Mouse (Mus musculus) kidney, postnatal 0 days (tissue): Measurements from ENCODE around the gene Map3k7. TPM values are rescaled to one million over a fixed set of nuclear protein-coding genes. Genes with fewer than 3 reads are reported as not detected.

Experiments
- ATAC-seq: fragments of 200-750 bp; cut with Nextera tagmentation; replicated peaks from 2 replicates; pipeline ENCODE4 v1.8.0; 2017; ENCODE audit warnings: low read depth, moderate number of reproducible peaks, moderate TSS enrichment, moderate library complexity; ENCODE audit not compliant: low FRiP score
- DNase-seq: peaks from one replicate; pipeline ENCODE4 v3.0.0-alpha.2; 2016; ENCODE audit warnings: low spot score
- H3K27ac ChIP-seq: fragments of 300-500 bp; sonication (generic); 2 replicates; pipeline ENCODE4 v1.5.1; 2014; ENCODE audit warnings: mild to moderate bottlenecking
- H3K27me3 ChIP-seq: fragments of 300-500 bp; sonication (generic); 2 replicates; pipeline ENCODE4 v1.6.1; 2014; ENCODE audit warnings: low read length, mixed read lengths; ENCODE audit not compliant: insufficient read depth
- H3K36me3 ChIP-seq: fragments of 300-500 bp; sonication (generic); 2 replicates; pipeline ENCODE4 v1.6.1; 2014; ENCODE audit warnings: low read length, mixed read lengths; ENCODE audit not compliant: insufficient read depth
- H3K4me1 ChIP-seq: fragments of 300-500 bp; sonication (generic); replicated peaks from 2 replicates; pipeline ENCODE4 v1.6.1; 2014; ENCODE audit warnings: antibody characterized with exemption, low read length, mixed read lengths; ENCODE audit not compliant: insufficient read depth
- H3K4me2 ChIP-seq: fragments of 300-500 bp; sonication (generic); 2 replicates; pipeline ENCODE4 v1.6.1; 2014; ENCODE audit warnings: mild to moderate bottlenecking, low read length, moderate library complexity, mixed read lengths
- H3K4me3 ChIP-seq: fragments of 300-500 bp; sonication (generic); replicated peaks from 2 replicates; pipeline ENCODE4 v1.5.1; 2014; ENCODE audit warnings: low read depth, low read length
- H3K9ac ChIP-seq: fragments of 300-500 bp; sonication (generic); 2 replicates; pipeline ENCODE4 v1.6.1; 2014; ENCODE audit warnings: low read depth, low read length
- H3K9me3 ChIP-seq: fragments of 300-500 bp; sonication (generic); replicated peaks from 2 replicates; pipeline ENCODE4 v1.6.1; 2016; ENCODE audit warnings: low read length, inconsistent platforms, mixed read lengths
- CTCF ChIP-seq: IDR thresholded peaks from 2 replicates; pipeline ENCODE4 v1.5.1; 2016; ENCODE audit warnings: antibody characterized with exemption, low read depth, mild to moderate bottlenecking, moderate library complexity
- WGBS: fragments of 180-500 bp; shearing (Covaris S2); extraction: QIAGEN DNeasy Blood & Tissue Kit; methylation state at CpG from one replicate; pipeline ENCODE4 v1.1.7; 2014; 5-methylcytosine and 5-hydroxymethylcytosine counted together
- polyA plus RNA-seq: library from polyadenylated mRNA; unstranded; fragments of >200 nt; fragmentation: Nextera tagmentation; extraction: Ambion mirVana; gene quantifications from 2 replicates; pipeline ENCODE4 v1.2.1, GENCODE M21; 2015

Gene Map3k7
- 20.7 and 21.8 TPM in 2 replicates for polyA plus RNA-seq

DNA sequence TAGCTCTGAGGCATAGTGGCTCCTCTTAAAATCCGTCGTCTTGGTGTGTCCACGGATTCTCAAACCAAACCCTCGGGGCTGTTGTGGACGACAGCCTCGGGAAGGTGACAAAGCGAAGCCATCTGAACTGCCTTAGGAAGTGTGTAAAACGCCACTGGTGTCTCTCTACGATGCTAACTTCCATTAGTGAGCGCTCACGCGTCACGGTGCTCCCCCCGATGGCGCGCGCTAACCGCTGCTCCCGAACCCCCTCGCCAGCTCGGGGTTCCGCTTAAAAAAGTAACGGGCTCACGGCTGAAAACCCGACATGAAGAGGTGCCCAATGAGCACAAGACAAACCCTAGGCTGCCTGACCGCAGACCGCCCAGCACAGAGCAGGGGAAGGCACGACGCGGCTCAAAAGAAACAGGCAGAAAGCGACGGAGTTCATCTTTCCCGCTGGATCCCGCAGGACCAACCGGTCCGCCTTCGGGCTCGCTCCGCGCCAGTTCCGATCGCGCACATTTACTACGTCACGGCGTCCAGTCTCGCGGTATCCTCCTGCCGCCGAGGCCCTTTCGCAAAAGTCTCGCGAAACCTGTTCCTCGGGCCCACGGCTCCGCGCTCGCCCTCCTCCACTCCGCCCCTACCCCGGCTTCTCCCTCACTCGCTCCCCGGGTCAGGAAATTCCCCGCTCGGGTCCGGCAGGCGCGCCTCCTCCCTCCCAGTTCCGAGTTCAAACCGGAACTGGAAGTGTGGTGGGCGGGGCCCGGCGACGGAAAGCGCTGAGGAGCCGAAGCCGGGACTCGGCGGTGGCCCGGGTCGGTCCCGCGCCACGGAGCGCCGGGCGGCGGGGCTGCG is at the start of gene Map3k7:
Gene Map3k7 (plus strand): TSS at position 744 of the 840 bp plus-strand sequence.
- no peak for TF ChIP-seq CTCF
- Histone ChIP-seq H3K9ac (peak within 1 kb of the TSS; percentile 91), H3K9me3 (no peaks in the 10 kb centered on the region), H3K4me1 (peaks cover 16% of the 10 kb centered on the region), H3K27ac (peak within 1 kb of the TSS; percentile 97), H3K27me3 (no peaks in the 10 kb centered on the region), H3K36me3 (no peaks in the 10 kb centered on the region), H3K4me2 (peak within 1 kb of the TSS; percentile 89), H3K4me3 (peak within 1 kb of the TSS; percentile 81)
- under 1% methylated on average over 87 of the region's 88 CpGs for WGBS
- DNase-seq (peak; percentile 98), ATAC-seq (peak; percentile 97)

GRCm38 (mm10) chr4:31915114-31915513 is 48.8 kb upstream of the Map3k7 start:
- TF ChIP-seq CTCF, result no peak
- no peak for ATAC-seq
- H3K9ac ChIP-seq, result no peak overlapping the region
- no peak overlapping the region for H3K27ac ChIP-seq
- DNase-seq, result no peak
- no peaks in the 10 kb centered on the region for H3K4me1 ChIP-seq
- H3K9me3 ChIP-seq, result no peaks in the 10 kb centered on the region
- H3K4me3 ChIP-seq, result no peak overlapping the region
- no peaks in the 10 kb centered on the region for H3K27me3 ChIP-seq
- H3K36me3 ChIP-seq, result no peaks in the 10 kb centered on the region
- 61% methylated on average over 11 of the region's 11 CpGs for WGBS
- H3K4me2 ChIP-seq, result no peak overlapping the region

DNA sequence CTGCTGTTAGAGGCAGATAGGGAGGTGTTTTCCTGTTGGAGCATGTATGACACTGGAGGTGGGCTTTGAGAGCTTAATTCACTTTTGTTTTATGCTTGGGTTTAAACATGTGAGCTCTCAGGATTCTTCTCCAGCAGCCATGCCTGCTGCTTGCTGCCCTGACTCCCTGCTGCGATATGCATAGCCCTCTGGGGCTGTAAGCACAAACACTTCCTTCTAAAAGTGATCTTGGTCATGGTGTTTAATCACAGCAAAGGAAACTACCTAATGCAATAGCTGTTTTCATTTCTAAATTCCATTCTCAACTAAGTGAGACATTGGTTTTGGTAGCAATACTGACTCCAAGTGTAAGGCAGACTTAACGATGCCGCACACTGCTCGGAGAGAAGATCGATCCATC is 45.2 kb upstream of the Map3k7 start:
- 77% methylated on average over 5 of the region's 5 CpGs for WGBS
- Histone ChIP-seq H3K27ac (no peak overlapping the region), H3K9ac (no peak overlapping the region), H3K27me3 (no peaks in the 10 kb centered on the region), H3K36me3 (no peaks in the 10 kb centered on the region), H3K4me1 (no peaks in the 10 kb centered on the region), H3K4me3 (no peak overlapping the region), H3K4me2 (no peak overlapping the region), H3K9me3 (no peaks in the 10 kb centered on the region)
- DNase-seq (no peak), ATAC-seq (no peak)
- no peak for TF ChIP-seq CTCF

DNA sequence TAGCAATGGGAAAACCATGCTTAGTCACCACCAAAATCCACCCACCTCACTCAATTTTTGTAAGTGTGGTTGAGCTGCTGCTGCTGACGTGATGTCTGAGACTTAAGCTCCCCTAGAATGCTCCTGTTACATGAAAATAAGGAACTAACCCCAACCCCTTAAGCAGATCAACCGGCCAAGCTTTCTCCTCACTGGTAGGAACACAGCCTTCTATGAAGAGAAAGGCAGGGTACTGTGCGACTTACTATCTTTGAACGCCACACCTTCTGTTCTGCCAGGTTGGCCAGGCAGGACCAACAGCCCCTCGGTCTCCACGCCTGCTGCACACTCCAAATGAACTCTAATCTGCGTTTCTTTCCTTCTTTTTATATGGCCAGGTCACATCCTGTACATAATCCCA is 41.7 kb upstream of the Map3k7 start:
- no peaks in the 10 kb centered on the region for H3K27me3 ChIP-seq
- DNase-seq (no peak), ATAC-seq (no peak)
- no peaks in the 10 kb centered on the region for H3K36me3 ChIP-seq
- H3K4me1 ChIP-seq, result 0 out of 2 replicates have a peak, but pooled peaks cover 3% of the 10 kb centered on the region
- 41% methylated on average over 7 of the region's 7 CpGs for WGBS
- TF ChIP-seq CTCF, result no peak
- no peaks in the 10 kb centered on the region for H3K9me3 ChIP-seq
- no peak overlapping the region for H3K27ac ChIP-seq
- no peak overlapping the region for H3K4me3 ChIP-seq
- no peak overlapping the region for H3K9ac ChIP-seq
- no peak overlapping the region for H3K4me2 ChIP-seq

- 0 out of 2 replicates have a peak, but pooled peaks cover 3% of the 10 kb centered on the region for H3K4me1 ChIP-seq
- TF ChIP-seq CTCF, result no peak
- ATAC-seq, result no peak
Measured at GRCm38 (mm10) chr4:31923437-31923836, 40.5 kb upstream of the Map3k7 start.

DNA sequence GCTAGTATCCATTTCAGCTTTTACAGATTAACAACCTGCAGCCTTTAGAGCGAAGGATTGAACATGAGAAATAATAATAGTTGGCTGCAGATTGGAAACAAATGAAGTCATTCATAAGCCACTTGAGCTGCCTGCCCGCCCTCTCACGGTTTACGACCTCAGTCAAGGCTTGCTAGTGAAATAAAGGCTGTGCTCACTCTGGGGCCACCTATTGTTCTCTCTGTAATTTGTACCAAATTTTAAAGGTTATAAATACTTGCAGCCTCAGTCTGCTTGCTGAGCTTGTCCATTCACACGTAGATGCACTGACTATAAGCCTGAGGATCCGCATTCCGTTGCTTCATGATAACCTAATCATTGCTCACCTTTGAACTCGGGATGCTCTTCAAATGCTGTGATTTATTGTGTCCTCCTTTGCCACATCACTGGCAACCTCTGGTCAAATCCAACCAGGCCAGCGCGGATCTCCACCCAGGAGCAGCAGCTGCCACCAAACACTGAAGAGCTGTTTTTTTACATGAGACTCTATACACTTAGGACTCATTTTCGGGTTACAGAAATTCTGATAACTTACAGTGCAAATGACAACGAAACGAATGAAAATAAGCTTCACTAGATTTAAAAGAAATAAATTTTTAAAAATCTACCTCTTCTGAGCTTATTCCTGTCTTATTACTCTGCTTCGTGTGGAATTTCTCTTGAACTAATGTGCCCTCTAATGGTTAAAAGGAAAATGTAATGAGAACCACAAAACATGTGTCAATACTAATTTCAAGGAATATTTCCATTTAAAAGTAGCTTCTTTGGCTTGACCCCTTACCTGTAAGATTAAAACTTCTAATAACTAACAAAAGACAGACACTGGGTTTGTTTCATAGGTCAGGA is 39.4 kb upstream of the Map3k7 start:
- no peak overlapping the region for H3K4me2 ChIP-seq
- TF ChIP-seq CTCF, result peak; percentile 55
- no peak overlapping the region for H3K4me3 ChIP-seq
- H3K36me3 ChIP-seq, result no peaks in the 10 kb centered on the region
- 22% methylated on average over 14 of the region's 14 CpGs for WGBS
- ATAC-seq (no peak), DNase-seq (peak; percentile 61)
- H3K9me3 ChIP-seq, result no peaks in the 10 kb centered on the region
- no peaks in the 10 kb centered on the region for H3K27me3 ChIP-seq
- no peak overlapping the region for H3K27ac ChIP-seq
- H3K9ac ChIP-seq, result no peak overlapping the region
- H3K4me1 ChIP-seq, result 0 out of 2 replicates have a peak, but pooled peaks cover 3% of the 10 kb centered on the region

More at GRCm38 (mm10) chr4:31923437-31923836, 40.5 kb upstream of the Map3k7 start:
- 66% methylated on average over 8 of the region's 8 CpGs for WGBS
- Histone ChIP-seq H3K27ac (no peak overlapping the region), H3K4me3 (no peak overlapping the region), H3K9ac (no peak overlapping the region), H3K9me3 (no peaks in the 10 kb centered on the region), H3K36me3 (no peaks in the 10 kb centered on the region), H3K4me2 (no peak overlapping the region), H3K27me3 (no peaks in the 10 kb centered on the region)
- no peak for DNase-seq
